Mouse (Mus musculus) midbrain, embryonic 11.5 days (tissue): Measurements from ENCODE around the gene Synrg. TPM values are rescaled to one million over a fixed set of nuclear protein-coding genes. Genes with fewer than 3 reads are reported as not detected.

Experiments used
- ATAC-seq: fragments of 200-750 bp; cut with Nextera tagmentation; 2 replicates; pipeline ENCODE4 v1.8.0; 2017; ENCODE audit warnings: moderate TSS enrichment, moderate library complexity; ENCODE audit not compliant: low FRiP score
- DNase-seq: peaks from one replicate; pipeline ENCODE4 v3.0.0; 2015; ENCODE audit warnings: low spot score; ENCODE audit errors: missing footprints
- H3K27ac ChIP-seq: fragments of 300-500 bp; sonication (generic); 2 replicates; pipeline ENCODE4 v1.5.1; 2014; ENCODE audit warnings: low read depth, low read length
- H3K27me3 ChIP-seq: fragments of 300-500 bp; sonication (generic); 2 replicates; pipeline ENCODE4 v1.6.1; 2014; ENCODE audit warnings: mild to moderate bottlenecking, low read length, moderate library complexity, mixed read lengths; ENCODE audit not compliant: control insufficient read depth, insufficient read depth
- H3K36me3 ChIP-seq: fragments of 300-500 bp; sonication (generic); 2 replicates; pipeline ENCODE4 v1.6.1; 2014; ENCODE audit warnings: mild to moderate bottlenecking, low read length, moderate library complexity, mixed read lengths; ENCODE audit not compliant: control insufficient read depth, insufficient read depth
- H3K4me1 ChIP-seq: fragments of 300-500 bp; sonication (generic); 2 replicates; pipeline ENCODE4 v1.6.1; 2014; ENCODE audit warnings: low read length; ENCODE audit not compliant: control insufficient read depth, insufficient read depth
- H3K4me2 ChIP-seq: fragments of 300-500 bp; sonication (generic); 2 replicates; pipeline ENCODE4 v1.6.1; 2014; ENCODE audit warnings: mild to moderate bottlenecking, moderate library complexity
- H3K4me3 ChIP-seq: fragments of 300-500 bp; sonication (generic); 2 replicates; pipeline ENCODE4 v1.5.1; 2014; ENCODE audit warnings: low read depth, low read length
- H3K9ac ChIP-seq: fragments of 300-500 bp; sonication (generic); 2 replicates; pipeline ENCODE4 v1.6.1; 2014; ENCODE audit warnings: low read length
- H3K9me3 ChIP-seq: fragments of 300-500 bp; sonication (generic); 2 replicates; pipeline ENCODE4 v1.6.1; 2016; ENCODE audit warnings: low read length; ENCODE audit not compliant: control insufficient read depth
- WGBS: fragments of 180-500 bp; shearing (Covaris S2); extraction: QIAGEN DNeasy Blood & Tissue Kit; methylation state at CpG from one replicate; pipeline ENCODE4 v1.1.7; 2014; 5-methylcytosine and 5-hydroxymethylcytosine counted together
- polyA plus RNA-seq: library from polyadenylated mRNA; unstranded; fragments of >200 nt; fragmentation: Nextera tagmentation; extraction: Ambion mirVana; gene quantifications from 2 replicates; pipeline ENCODE4 v1.2.1, GENCODE M21; 2014

Gene Synrg
- polyA plus RNA-seq, 1 experiment from 2014 or later, result 18.8 TPM

DNA sequence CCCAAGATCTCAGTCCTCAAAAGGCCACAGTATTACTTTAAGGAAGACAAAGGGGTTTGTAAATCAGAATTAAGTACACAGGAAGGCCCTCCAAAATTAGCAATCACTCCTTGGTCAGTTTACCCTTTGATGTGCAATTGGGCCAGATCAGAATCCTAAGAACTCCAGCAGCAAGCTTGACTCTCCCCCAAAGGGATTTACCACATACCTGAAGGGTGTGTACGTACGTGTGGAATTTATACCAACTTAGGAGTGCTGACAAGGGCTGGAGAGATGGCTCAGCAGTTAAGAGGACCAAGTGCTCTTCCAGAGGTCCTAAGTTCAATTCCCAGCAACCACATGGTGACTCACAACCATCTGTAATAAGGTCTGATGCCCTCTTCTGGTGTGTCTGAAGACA lies 97.7 kb downstream of the Synrg start:
- DNase-seq (no peak), ATAC-seq (no peak)
- WGBS, result 92% methylated on average over 2 of the region's 2 CpGs
- no peaks in the 10 kb centered on the region for H3K9me3 ChIP-seq
- H3K9ac ChIP-seq, result no peak overlapping the region
- peaks cover 7% of the 10 kb centered on the region for H3K4me1 ChIP-seq
- H3K27me3 ChIP-seq, result peaks cover 5% of the 10 kb centered on the region
- H3K36me3 ChIP-seq, result no peaks in the 10 kb centered on the region
- no peak overlapping the region for H3K27ac ChIP-seq
- H3K4me2 ChIP-seq, result no peak overlapping the region
- no peak overlapping the region for H3K4me3 ChIP-seq

- Histone ChIP-seq H3K27me3 (peaks cover 13% of the 10 kb centered on the region), H3K4me3 (no peak overlapping the region), H3K4me2 (no peak overlapping the region), H3K27ac (no peak overlapping the region), H3K9me3 (no peaks in the 10 kb centered on the region), H3K36me3 (no peaks in the 10 kb centered on the region), H3K4me1 (peaks cover 16% of the 10 kb centered on the region), H3K9ac (no peak overlapping the region)
- WGBS, result 75% methylated on average over 2 of the region's 2 CpGs
- DNase-seq (no peak), ATAC-seq (no peak)
Measured at GRCm38 (mm10) chr11:84062805-84063204, 98.6 kb downstream of the Synrg start.

DNA sequence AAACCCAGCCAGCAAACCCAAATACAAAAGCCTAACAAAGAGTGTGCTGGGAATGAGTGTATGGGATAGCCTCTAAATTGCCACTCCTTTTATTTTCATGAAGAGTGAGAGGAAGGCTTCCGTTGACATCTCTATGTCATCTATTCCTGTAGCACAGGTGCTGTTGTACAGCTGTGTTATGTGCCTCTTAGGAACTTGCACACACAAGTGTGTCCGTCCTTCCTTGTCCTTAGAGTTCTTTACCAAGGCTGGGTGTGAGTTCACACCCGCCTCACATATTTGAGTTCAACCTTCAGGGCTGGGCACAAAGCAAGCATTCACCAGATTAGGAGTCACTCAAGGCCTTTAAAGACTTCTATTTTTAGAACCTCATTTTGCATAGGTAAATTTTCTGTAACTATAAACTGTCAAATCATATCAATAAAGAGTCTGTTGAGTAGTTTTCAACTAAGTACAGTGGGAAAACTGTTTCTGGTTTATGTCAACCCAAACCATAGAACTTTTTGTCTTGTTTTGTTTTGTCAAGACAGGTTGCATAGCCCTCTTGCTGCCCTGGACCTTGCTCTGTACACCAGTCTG lies 99.5 kb downstream of the Synrg start:
- Histone ChIP-seq H3K4me3 (no peak overlapping the region), H3K4me2 (no peak overlapping the region), H3K36me3 (no peaks in the 10 kb centered on the region), H3K27ac (no peak overlapping the region), H3K9ac (no peak overlapping the region), H3K4me1 (peaks cover 16% of the 10 kb centered on the region), H3K27me3 (peaks cover 17% of the 10 kb centered on the region), H3K9me3 (no peaks in the 10 kb centered on the region)
- DNase-seq, result no peak
- 91% methylated on average over 3 of the region's 3 CpGs for WGBS
- ATAC-seq, result no peak

DNA sequence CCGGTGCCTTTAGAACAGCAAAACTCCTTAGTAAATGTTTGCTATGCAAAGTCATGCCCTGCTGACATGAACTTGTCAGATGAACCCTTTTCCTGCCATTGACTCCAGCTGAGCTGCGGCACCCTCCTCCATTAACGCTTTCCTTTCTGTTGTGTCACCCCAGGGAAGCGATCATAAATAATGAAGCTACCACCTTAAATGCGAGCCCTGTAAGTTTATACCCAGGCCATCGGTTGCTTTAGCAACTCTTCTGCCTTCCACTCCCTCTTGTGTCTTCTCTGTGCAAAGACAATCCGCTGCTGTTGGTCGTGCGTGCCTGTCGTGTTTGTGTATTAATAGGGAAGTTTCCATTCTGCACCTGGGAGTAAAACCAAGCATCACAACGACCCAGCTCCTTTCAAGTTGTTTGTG lies 101.8 kb downstream of the Synrg start:
- H3K27me3 ChIP-seq, result peaks cover 28% of the 10 kb centered on the region
- H3K4me2 ChIP-seq, result no peak overlapping the region
- no peak overlapping the region for H3K4me3 ChIP-seq
- 9% methylated on average over 11 of the region's 11 CpGs for WGBS
- DNase-seq, result no peak
- no peaks in the 10 kb centered on the region for H3K9me3 ChIP-seq
- H3K4me1 ChIP-seq, result peaks cover 16% of the 10 kb centered on the region
- no peak overlapping the region for H3K27ac ChIP-seq
- H3K36me3 ChIP-seq, result no peaks in the 10 kb centered on the region
- no peak for ATAC-seq
- H3K9ac ChIP-seq, result no peak overlapping the region

- no peak for ATAC-seq
Measured at GRCm38 (mm10) chr11:84066927-84067645, 102.9 kb downstream of the Synrg start.

GRCm38 (mm10) chr11:84067720-84068190 lies 103.5 kb downstream of the Synrg start:
- DNase-seq, result peak; percentile 95
- peak overlapping the region; percentile 86 for H3K4me2 ChIP-seq
- peaks cover 16% of the 10 kb centered on the region for H3K4me1 ChIP-seq
- H3K9me3 ChIP-seq, result no peaks in the 10 kb centered on the region
- H3K27ac ChIP-seq, result no peak overlapping the region
- ATAC-seq, result peak; percentile 38; the same call in 1 of the 2 replicates
- H3K9ac ChIP-seq, result peak overlapping the region; percentile 75
- peak overlapping the region; percentile 69 for H3K4me3 ChIP-seq
- H3K36me3 ChIP-seq, result no peaks in the 10 kb centered on the region
- H3K27me3 ChIP-seq, result peaks cover 28% of the 10 kb centered on the region
- 3% methylated on average over 21 of the region's 21 CpGs for WGBS

More at GRCm38 (mm10) chr11:84066927-84067645, 102.9 kb downstream of the Synrg start:
- Histone ChIP-seq H3K36me3 (no peaks in the 10 kb centered on the region), H3K27me3 (peaks cover 28% of the 10 kb centered on the region), H3K4me3 (peak overlapping the region; percentile 69; the same call in 1 of the 2 replicates), H3K4me2 (peak overlapping the region; percentile 86), H3K9me3 (no peaks in the 10 kb centered on the region), H3K9ac (no peak overlapping the region), H3K27ac (no peak overlapping the region), H3K4me1 (peaks cover 16% of the 10 kb centered on the region)
- 10% methylated on average over 18 of the region's 18 CpGs for WGBS
- peak; percentile 93 for DNase-seq

- Histone ChIP-seq H3K4me2 (peak overlapping the region; percentile 86), H3K4me1 (peaks cover 16% of the 10 kb centered on the region), H3K4me3 (peak overlapping the region; percentile 69), H3K9ac (peak overlapping the region; percentile 75), H3K36me3 (no peaks in the 10 kb centered on the region), H3K27me3 (peaks cover 28% of the 10 kb centered on the region), H3K9me3 (no peaks in the 10 kb centered on the region), H3K27ac (no peak overlapping the region)
- WGBS, result 2% methylated on average over 63 of the region's 63 CpGs
- ATAC-seq (peak; percentile 71), DNase-seq (peak; percentile 96)
Measured at GRCm38 (mm10) chr11:84068191-84069033, 104.2 kb downstream of the Synrg start.

DNA sequence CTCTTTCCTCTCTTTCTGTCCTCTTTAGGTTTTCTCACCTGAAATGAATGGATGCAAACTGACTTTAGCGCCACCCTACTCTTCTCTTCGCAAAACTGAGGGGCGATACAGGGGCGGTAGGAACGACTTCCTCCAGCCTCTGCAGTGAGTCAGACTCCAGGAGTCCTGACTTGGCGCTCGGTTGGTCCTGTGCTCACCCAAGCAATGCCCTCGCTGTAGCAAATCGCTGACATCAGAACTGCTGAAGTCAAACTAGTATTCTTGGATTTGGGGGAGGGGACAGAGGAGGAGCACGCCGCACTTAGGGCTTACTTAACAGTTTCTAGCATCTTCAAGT lies 104.8 kb downstream of the Synrg start, which contains the start of gene Dusp14:
TSS of gene Dusp14 (minus strand) at position 228 of the 337 bp plus-strand sequence.
- H3K4me1 ChIP-seq, result peaks cover 16% of the 10 kb centered on the region
- peak; percentile 86 for DNase-seq
- H3K9me3 ChIP-seq, result no peaks in the 10 kb centered on the region
- peaks cover 28% of the 10 kb centered on the region for H3K27me3 ChIP-seq
- H3K4me2 ChIP-seq, result peak within 1 kb of the TSS; percentile 86
- ATAC-seq, result no peak
- peak within 1 kb of the TSS; percentile 75 for H3K9ac ChIP-seq
- H3K27ac ChIP-seq, result no peak within 1 kb of the TSS
- 12% methylated on average over 11 of the region's 11 CpGs for WGBS
- H3K36me3 ChIP-seq, result no peaks in the 10 kb centered on the region
- H3K4me3 ChIP-seq, result peak within 1 kb of the TSS; percentile 69
